Comparison of ENCODE assay signal across 17 mouse cellular contexts in genomic region chr7:143712771-143713348, GRCm38 (mm10). TPM values are rescaled to one million over a fixed set of nuclear protein-coding genes. Genes with fewer than 3 reads are reported as not detected.
DNase-seq lines count a peak whose midpoint lies in the region; ATAC-seq and TF ChIP-seq lines count a peak whose summit lies in the region.
"Had no signal": no experiment of that assay in that cellular context is flagged by ENCODE, and none has a peak within 500 bp of the region (broad histone marks: within the 10 kb centered on the region; RNA-seq: fewer than 3 reads in every experiment).

No protein-coding gene starts in this region.

- no peak for ATAC-seq in forebrain, embryonic 11.5 days (replicated peaks; ENCODE audit: low FRiP score)
- no peak for ATAC-seq in hindbrain, postnatal 0 days
- ATAC-seq: forebrain, embryonic 14.5 days; Patski had no signal

- H3K27ac ChIP-seq in gastrocnemius, adult 2 months = peak overlapping the region; percentile 3; the same call in 1 of the 2 replicates
- H3K27ac ChIP-seq in forebrain, embryonic 11.5 days (ENCODE audit: low read depth, low read length) = no peak overlapping the region
- no peak overlapping the region for H3K27ac ChIP-seq in hindbrain, postnatal 0 days
- H3K27ac ChIP-seq: hindbrain, embryonic 10.5 days had no signal

- H3K36me3 ChIP-seq in megakaryocyte, embryonic 14.5 days (replicated peaks; ENCODE audit: low read length) = no peaks in the 10 kb centered on the region
- H3K36me3 ChIP-seq in forebrain, embryonic 11.5 days (ENCODE audit: control insufficient read depth, insufficient read depth, low read length) = no peaks in the 10 kb centered on the region; the same call in 1 of the 2 replicates
- H3K36me3 ChIP-seq in hindbrain, postnatal 0 days (ENCODE audit: insufficient read depth, low read length) = peaks cover 18% of the 10 kb centered on the region

- H3K4me2 ChIP-seq in forebrain, embryonic 11.5 days (ENCODE audit: low read depth, low read length, severe bottlenecking) = no peak overlapping the region
- H3K4me2 ChIP-seq in hindbrain, postnatal 0 days (ENCODE audit: low read depth, low read length) = no peak overlapping the region

- no peak for TF ChIP-seq CTCF in gastrocnemius, adult 2 months (IDR thresholded peaks at IDR 0.05)
- no peak for TF ChIP-seq CTCF in hindbrain, postnatal 0 days (IDR thresholded peaks at IDR 0.05; ENCODE audit: low read depth)

- H3K27me3 ChIP-seq in megakaryocyte, embryonic 14.5 days (replicated peaks) = peaks cover 69% of the 10 kb centered on the region
- H3K27me3 ChIP-seq in forebrain, embryonic 11.5 days (ENCODE audit: control insufficient read depth, insufficient read depth, low read length) = no peaks in the 10 kb centered on the region
- no peaks in the 10 kb centered on the region for H3K27me3 ChIP-seq in hindbrain, postnatal 0 days (ENCODE audit: insufficient read depth, low read length)
- H3K27me3 ChIP-seq: Patski had no signal

- DNase-seq in gastrocnemius, adult 2 months = no peak
- no peak for DNase-seq in gastrocnemius, postnatal 10 days
- peak; percentile 37 to 55 for DNase-seq in spleen, postnatal 36 days (ENCODE audit: low spot score in 2 of 2)
- DNase-seq in spleen, postnatal 4 days (ENCODE audit: low spot score in 2 of 2) = no peak
- DNase-seq in thymus, postnatal 4 days = peak; percentile 49
- DNase-seq in forebrain, embryonic 11.5 days (ENCODE audit: low spot score) = no peak
- DNase-seq in hindbrain, postnatal 0 days (ENCODE audit: low spot score) = no peak
- DNase-seq: adrenal gland, postnatal 14 days; cerebellum, adult 2 months had no signal

- peaks cover 13% of the 10 kb centered on the region for H3K4me1 ChIP-seq in megakaryocyte, embryonic 14.5 days
- no peaks in the 10 kb centered on the region for H3K4me1 ChIP-seq in forebrain, embryonic 11.5 days (replicated peaks; ENCODE audit: control insufficient read depth, insufficient read depth, low read length)
- no peaks in the 10 kb centered on the region for H3K4me1 ChIP-seq in hindbrain, postnatal 0 days (ENCODE audit: insufficient read depth, low read length)

- 90% methylated on average over 8 of the region's 8 CpGs for WGBS in forebrain, embryonic 11.5 days
- 58% methylated on average over 8 of the region's 8 CpGs for WGBS in hindbrain, postnatal 0 days

- no peak overlapping the region for H3K4me3 ChIP-seq in gastrocnemius, adult 2 months
- peak overlapping the region; percentile 31 for H3K4me3 ChIP-seq in megakaryocyte, embryonic 14.5 days (replicated peaks)
- no peak overlapping the region for H3K4me3 ChIP-seq in forebrain, embryonic 11.5 days (ENCODE audit: low read depth, low read length)
- no peak overlapping the region for H3K4me3 ChIP-seq in hindbrain, postnatal 0 days (ENCODE audit: low read length)
- H3K4me3 ChIP-seq: hindbrain, embryonic 10.5 days had no signal

- intact Hi-C loops in gastrocnemius, adult 2 months (cut with DNase I) = no loop called here

- H3K9ac ChIP-seq in forebrain, embryonic 11.5 days (ENCODE audit: low read length) = no peak overlapping the region
- H3K9ac ChIP-seq in hindbrain, postnatal 0 days (replicated peaks; ENCODE audit: low read length) = no peak overlapping the region

- H3K9me3 ChIP-seq in megakaryocyte, embryonic 14.5 days = no peaks in the 10 kb centered on the region
- H3K9me3 ChIP-seq in forebrain, embryonic 11.5 days (ENCODE audit: control insufficient read depth, low read length) = no peaks in the 10 kb centered on the region
- H3K9me3 ChIP-seq in hindbrain, postnatal 0 days (ENCODE audit: low read length) = no peaks in the 10 kb centered on the region
- H3K9me3 ChIP-seq: hindbrain, embryonic 10.5 days had no signal

RNA-seq across cellular contexts. Expression of gene Tnfrsf23, which starts 27.2 kb away (rescaled TPM):
- total RNA-seq in gastrocnemius, adult 2 months (2021) = 1 to 10 TPM; 3.0 to 4.1 TPM
- total RNA-seq in gastrocnemius, postnatal 10 days (2021) = 1 to 10 TPM; 3.6 to 6.3 TPM
- 0.36 TPM in 1 of 2 replicates, not detected in the other for polyA plus RNA-seq in megakaryocyte, embryonic 14.5 days (2012; ENCODE audit: insufficient read depth, low replicate concordance)
- polyA plus RNA-seq in forebrain, embryonic 11.5 days (2014; fragmentation: Nextera tagmentation; extraction: Ambion mirVana) = not detected in 2 replicates
- total RNA-seq in hindbrain, postnatal 0 days (2014; rRNA removed) = 0.58 and 1.5 TPM in 2 replicates
- polyA plus RNA-seq in hindbrain, postnatal 0 days (2015; fragmentation: Nextera tagmentation; extraction: Ambion mirVana) = 0.74 and 1.1 TPM in 2 replicates

RNA-seq across cellular contexts. Expression of gene Osbpl5, which starts 43.9 kb away (rescaled TPM):
- 10 to 100 TPM; 12.7 to 18.4 TPM for total RNA-seq in gastrocnemius, adult 2 months (2021)
- 10 to 100 TPM; 33.3 to 40.2 TPM for total RNA-seq in gastrocnemius, postnatal 10 days (2021)
- polyA plus RNA-seq in megakaryocyte, embryonic 14.5 days (2012; ENCODE audit: insufficient read depth, low replicate concordance) = 1.2 TPM in 1 of 2 replicates, not detected in the other
- 12.9 and 13.3 TPM in 2 replicates for polyA plus RNA-seq in forebrain, embryonic 11.5 days (2014; fragmentation: Nextera tagmentation; extraction: Ambion mirVana)
- total RNA-seq in hindbrain, postnatal 0 days (2014; rRNA removed) = 52.8 and 59.9 TPM in 2 replicates
- polyA plus RNA-seq in hindbrain, postnatal 0 days (2015; fragmentation: Nextera tagmentation; extraction: Ambion mirVana) = 24.2 and 27.6 TPM in 2 replicates

RNA-seq across cellular contexts. Expression of gene Mrgprg, which starts 53.9 kb away (rescaled TPM):
- total RNA-seq in gastrocnemius, adult 2 months (2021) = 1 to 10 TPM in 1 of 2 experiments, under 1 TPM in 1; 0.26 to 1.3 TPM
- total RNA-seq in gastrocnemius, postnatal 10 days (2021) = not detected
- not detected in 2 replicates for polyA plus RNA-seq in megakaryocyte, embryonic 14.5 days (2012; ENCODE audit: insufficient read depth, low replicate concordance)
- polyA plus RNA-seq in forebrain, embryonic 11.5 days (2014; fragmentation: Nextera tagmentation; extraction: Ambion mirVana) = not detected in 2 replicates
- not detected in 2 replicates for total RNA-seq in hindbrain, postnatal 0 days (2014; rRNA removed)
- not detected in 2 replicates for polyA plus RNA-seq in hindbrain, postnatal 0 days (2015; fragmentation: Nextera tagmentation; extraction: Ambion mirVana)
- total RNA-seq: left cerebral cortex, postnatal 36 days had no signal
- polyA plus RNA-seq: cerebellum, adult 2 months; embryonic facial prominence, embryonic 11.5 days; forebrain, embryonic 14.5 days; hindbrain, embryonic 10.5 days; large intestine, adult 2 months; Patski; stomach, embryonic 14.5 days had no signal

Comparison
In these comparisons a context has a peak if more than half of its experiments do, and no peak if none do; other contexts are left out.
1. DNase-seq: peak in spleen, postnatal 36 days (2 of 2) and thymus, postnatal 4 days (single experiment); none in gastrocnemius, adult 2 months (single experiment), gastrocnemius, postnatal 10 days (single experiment), spleen, postnatal 4 days (0 of 2), forebrain, embryonic 11.5 days (single experiment) and hindbrain, postnatal 0 days (single experiment).